Mouse (Mus musculus) intestine, embryonic 16.5 days (tissue): ENCODE measurements around the gene Copb1. TPM values are rescaled to one million over a fixed set of nuclear protein-coding genes. Genes with fewer than 3 reads are reported as not detected.

Experiments
- ATAC-seq: fragments of 200-750 bp; cut with Nextera tagmentation; 2 replicates; pipeline ENCODE4 v1.8.0; 2017; ENCODE audit warnings: moderate TSS enrichment, moderate library complexity
- H3K27ac ChIP-seq: fragments of 300-500 bp; sonication (generic); 2 replicates; pipeline ENCODE4 v1.5.1; 2014; ENCODE audit warnings: mild to moderate bottlenecking, low read length
- H3K27me3 ChIP-seq: fragments of 300-500 bp; sonication (generic); replicated peaks from 2 replicates; pipeline ENCODE4 v1.6.1; 2014; ENCODE audit warnings: low read length, control low read depth, mixed read lengths; ENCODE audit not compliant: control insufficient read depth, insufficient read depth
- H3K36me3 ChIP-seq: fragments of 300-500 bp; sonication (generic); 2 replicates; pipeline ENCODE4 v1.6.1; 2014; ENCODE audit warnings: low read length, control low read depth; ENCODE audit not compliant: control insufficient read depth, insufficient read depth
- H3K4me1 ChIP-seq: fragments of 300-500 bp; sonication (generic); 2 replicates; pipeline ENCODE4 v1.6.1; 2014; ENCODE audit warnings: low read length, control low read depth, mixed read lengths; ENCODE audit not compliant: control insufficient read depth, insufficient read depth
- H3K4me2 ChIP-seq: fragments of 300-500 bp; sonication (generic); 2 replicates; pipeline ENCODE4 v1.6.1; 2014; ENCODE audit warnings: low read depth, low read length, control low read depth
- H3K4me3 ChIP-seq: fragments of 300-500 bp; sonication (generic); 2 replicates; pipeline ENCODE4 v1.5.1; 2014; ENCODE audit warnings: mild to moderate bottlenecking, low read length
- H3K9ac ChIP-seq: fragments of 300-500 bp; sonication (generic); 2 replicates; pipeline ENCODE4 v1.6.1; 2014; ENCODE audit warnings: low read depth, low read length
- H3K9me3 ChIP-seq: fragments of 300-500 bp; sonication (generic); 2 replicates; pipeline ENCODE4 v1.6.1; 2016; ENCODE audit warnings: low read length, control low read depth; ENCODE audit not compliant: control insufficient read depth
- WGBS: fragments of 180-500 bp; shearing (Covaris S2); extraction: QIAGEN DNeasy Blood & Tissue Kit; methylation state at CpG from one replicate; pipeline ENCODE4 v1.1.7; 2014; 5-methylcytosine and 5-hydroxymethylcytosine counted together
- polyA plus RNA-seq: library from polyadenylated mRNA; unstranded; fragments of >200 nt; fragmentation: Nextera tagmentation; extraction: Ambion mirVana; gene quantifications from 2 replicates; pipeline ENCODE4 v1.2.1, GENCODE M21; 2015

The Copb1 gene
- polyA plus RNA-seq, 1 experiment from 2014 or later, result 123 TPM

DNA sequence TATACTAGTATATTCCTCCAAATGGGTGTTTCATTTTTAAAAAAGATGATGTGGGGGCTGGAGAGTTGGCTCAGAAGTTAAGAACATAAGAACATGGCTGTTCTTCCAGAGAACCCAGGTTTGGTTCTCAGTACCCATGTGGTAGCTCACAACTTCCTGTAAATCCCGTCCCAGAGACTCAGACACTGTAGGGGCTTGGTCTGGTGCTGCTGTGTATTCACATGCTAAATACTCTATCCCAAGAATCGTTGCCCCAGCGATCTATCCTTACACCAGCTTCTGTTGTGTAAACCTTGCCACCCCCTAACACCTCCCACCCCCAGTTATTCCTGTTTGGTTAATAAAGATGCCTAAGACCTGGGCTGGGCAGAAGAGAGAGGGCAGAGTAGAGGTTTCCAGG is 61.9 kb downstream of the Copb1 start:
- WGBS, result 59% methylated on average over 3 of the region's 3 CpGs

DNA sequence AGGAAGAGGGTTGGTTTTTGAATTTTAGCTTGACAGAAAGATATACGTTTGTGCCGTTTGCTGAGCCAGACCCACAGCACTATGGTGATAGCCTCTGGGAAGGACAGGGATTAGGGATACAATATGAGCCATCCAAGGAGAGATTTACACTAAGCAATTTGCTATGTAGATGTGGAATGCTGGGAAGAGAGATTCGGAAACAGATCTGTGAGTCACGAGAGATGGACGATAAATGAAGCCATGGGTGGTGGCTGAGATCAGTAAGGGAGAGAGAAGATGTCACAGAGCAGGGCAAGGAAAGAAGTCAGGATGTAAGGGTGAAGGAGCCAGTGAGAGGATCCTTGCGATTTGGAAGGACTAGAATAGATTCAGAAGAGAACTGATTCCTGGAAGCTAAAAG is 71.1 kb downstream of the Copb1 start:
- WGBS, result 61% methylated on average over 6 of the region's 6 CpGs

More for the DNA sequence above, 61.9 kb downstream of the Copb1 start:
- Histone ChIP-seq H3K27ac (no peak overlapping the region), H3K4me3 (no peak overlapping the region), H3K9me3 (no peaks in the 10 kb centered on the region), H3K4me2 (no peak overlapping the region), H3K36me3 (no peaks in the 10 kb centered on the region), H3K4me1 (no peaks in the 10 kb centered on the region), H3K9ac (no peak overlapping the region), H3K27me3 (no peaks in the 10 kb centered on the region)
- no peak for ATAC-seq

DNA sequence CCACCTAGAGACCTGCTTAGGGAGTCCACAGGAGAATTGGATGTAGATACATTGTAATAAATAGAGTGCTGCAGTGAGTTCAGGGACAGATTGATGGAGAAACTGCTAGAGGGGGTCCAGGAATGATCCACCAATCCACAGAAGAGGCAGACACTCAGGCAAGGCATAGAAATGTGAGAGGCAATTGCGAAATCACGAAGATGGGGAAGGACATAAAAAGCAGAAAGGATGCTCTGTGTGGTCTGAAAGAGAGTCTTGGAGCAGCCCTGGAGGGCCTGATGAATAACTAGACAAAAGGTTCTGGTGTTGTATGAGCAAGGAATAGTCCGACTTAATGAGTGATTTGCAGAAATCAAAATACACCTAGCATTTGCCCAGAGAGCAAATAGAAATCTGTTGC is 71.8 kb downstream of the Copb1 start:
- H3K27ac ChIP-seq, result no peak overlapping the region
- H3K27me3 ChIP-seq, result no peaks in the 10 kb centered on the region
- no peaks in the 10 kb centered on the region for H3K36me3 ChIP-seq
- H3K4me1 ChIP-seq, result peaks cover 11% of the 10 kb centered on the region
- WGBS, result 78% methylated on average over 3 of the region's 3 CpGs
- H3K9ac ChIP-seq, result no peak overlapping the region
- H3K9me3 ChIP-seq, result no peaks in the 10 kb centered on the region
- no peak overlapping the region for H3K4me3 ChIP-seq
- no peak for ATAC-seq
- H3K4me2 ChIP-seq, result no peak overlapping the region

More for the DNA sequence above, 71.1 kb downstream of the Copb1 start:
- no peak overlapping the region for H3K4me2 ChIP-seq
- no peaks in the 10 kb centered on the region for H3K27me3 ChIP-seq
- no peaks in the 10 kb centered on the region for H3K36me3 ChIP-seq
- H3K27ac ChIP-seq, result no peak overlapping the region
- peaks cover 11% of the 10 kb centered on the region for H3K4me1 ChIP-seq
- no peak overlapping the region for H3K4me3 ChIP-seq
- no peak for ATAC-seq
- H3K9ac ChIP-seq, result no peak overlapping the region
- H3K9me3 ChIP-seq, result no peaks in the 10 kb centered on the region

DNA sequence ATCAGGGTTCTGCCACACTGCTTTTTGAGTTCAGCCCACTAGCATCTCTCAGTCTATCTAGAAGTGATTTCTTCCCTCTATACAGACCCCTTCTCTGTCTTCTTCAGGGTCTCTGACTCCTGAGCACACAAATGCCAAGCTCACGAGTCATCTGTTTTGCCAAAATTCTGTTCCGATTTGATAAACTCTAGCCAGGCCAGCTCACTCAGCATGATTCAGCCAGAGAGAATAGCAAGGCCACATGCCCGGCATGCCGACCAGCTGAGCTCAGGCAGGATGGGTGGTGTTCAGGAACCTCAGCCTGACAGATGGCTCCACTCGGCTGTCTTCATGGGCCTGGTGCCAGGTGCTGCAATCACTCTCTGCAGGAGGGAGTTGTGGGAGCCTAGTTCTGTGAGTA is 73.1 kb downstream of the Copb1 start:
- Histone ChIP-seq H3K4me2 (no peak overlapping the region), H3K4me1 (peaks cover 11% of the 10 kb centered on the region), H3K9ac (0 out of 2 replicates have a peak overlapping the region, but pooled peaks have one; percentile 11), H3K36me3 (no peaks in the 10 kb centered on the region), H3K4me3 (no peak overlapping the region), H3K27me3 (no peaks in the 10 kb centered on the region), H3K27ac (peak overlapping the region; percentile 48; the same call in 1 of the 2 replicates), H3K9me3 (no peaks in the 10 kb centered on the region)
- peak; percentile 89 for ATAC-seq
- 20% methylated on average over 5 of the region's 5 CpGs for WGBS

DNA sequence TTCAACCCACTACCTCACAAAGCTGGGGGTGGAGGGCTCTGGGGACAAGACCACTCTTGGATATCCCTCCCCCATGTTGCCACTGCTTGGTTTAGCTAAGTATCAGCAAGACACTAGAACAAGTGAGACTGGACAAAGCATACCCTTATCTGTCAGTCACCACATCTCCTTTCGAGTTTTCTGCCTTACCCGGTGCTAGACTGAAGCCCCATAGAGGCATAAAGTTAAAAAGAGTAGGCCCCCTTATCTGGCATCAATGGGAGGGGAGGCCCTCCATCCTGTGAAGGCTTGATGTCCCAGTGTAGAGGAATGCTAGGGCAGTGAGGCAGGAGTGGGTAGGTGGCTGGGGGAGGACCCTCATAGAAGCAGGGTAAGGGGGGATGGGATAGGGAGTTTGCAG is 77.9 kb downstream of the Copb1 start:
- no peaks in the 10 kb centered on the region for H3K36me3 ChIP-seq
- no peaks in the 10 kb centered on the region for H3K27me3 ChIP-seq
- H3K4me1 ChIP-seq, result peaks cover 8% of the 10 kb centered on the region
- no peak overlapping the region for H3K9ac ChIP-seq
- WGBS, result 78% methylated on average over 2 of the region's 2 CpGs
- no peak overlapping the region for H3K4me2 ChIP-seq
- H3K4me3 ChIP-seq, result no peak overlapping the region
- H3K9me3 ChIP-seq, result no peaks in the 10 kb centered on the region
- no peak for ATAC-seq
- H3K27ac ChIP-seq, result no peak overlapping the region

DNA sequence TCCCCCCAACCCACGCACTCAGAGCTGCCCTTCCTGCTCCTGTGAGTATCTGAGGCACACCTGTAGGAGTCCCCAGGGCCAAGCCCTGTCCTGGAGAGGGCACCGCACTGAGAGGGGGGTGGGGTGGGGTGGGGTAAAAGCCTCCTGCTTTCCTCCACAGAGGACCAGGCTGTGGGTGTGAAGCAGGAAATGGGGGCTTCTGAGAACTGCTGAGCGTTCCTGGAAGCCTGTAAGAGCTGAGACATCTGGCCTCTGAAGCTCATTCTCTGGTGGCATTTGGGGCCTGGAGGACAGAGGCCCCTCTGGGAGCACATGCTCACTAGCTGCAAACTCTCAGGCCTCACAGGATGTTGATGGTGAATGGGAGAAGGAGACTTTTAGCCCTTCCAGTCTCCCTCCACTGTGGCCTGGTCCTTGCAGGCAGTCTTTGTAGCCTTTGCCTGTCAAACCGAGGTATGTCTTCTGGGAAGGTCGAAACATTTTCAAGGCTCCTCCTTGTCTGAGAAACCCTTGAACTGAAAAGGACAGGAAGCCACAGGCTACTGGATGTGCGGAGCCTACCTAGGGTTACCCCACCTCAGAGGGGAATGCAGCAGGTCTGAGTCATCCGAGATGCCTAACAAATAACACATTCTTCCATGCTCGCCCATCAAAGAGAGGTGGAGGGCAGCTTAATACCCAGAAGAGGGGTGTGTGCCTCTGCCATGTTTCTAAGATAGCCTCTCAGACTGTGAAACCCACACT is 83.0 kb downstream of the Copb1 start:
- Histone ChIP-seq H3K27me3 (no peaks in the 10 kb centered on the region), H3K36me3 (no peaks in the 10 kb centered on the region), H3K27ac (peak overlapping the region; percentile 37; the same call in 1 of the 2 replicates), H3K9me3 (no peaks in the 10 kb centered on the region), H3K4me1 (peaks cover 8% of the 10 kb centered on the region), H3K4me2 (no peak overlapping the region), H3K4me3 (no peak overlapping the region), H3K9ac (no peak overlapping the region)
- 38% methylated on average over 8 of the region's 8 CpGs for WGBS
- ATAC-seq, result peak; percentile 59

DNA sequence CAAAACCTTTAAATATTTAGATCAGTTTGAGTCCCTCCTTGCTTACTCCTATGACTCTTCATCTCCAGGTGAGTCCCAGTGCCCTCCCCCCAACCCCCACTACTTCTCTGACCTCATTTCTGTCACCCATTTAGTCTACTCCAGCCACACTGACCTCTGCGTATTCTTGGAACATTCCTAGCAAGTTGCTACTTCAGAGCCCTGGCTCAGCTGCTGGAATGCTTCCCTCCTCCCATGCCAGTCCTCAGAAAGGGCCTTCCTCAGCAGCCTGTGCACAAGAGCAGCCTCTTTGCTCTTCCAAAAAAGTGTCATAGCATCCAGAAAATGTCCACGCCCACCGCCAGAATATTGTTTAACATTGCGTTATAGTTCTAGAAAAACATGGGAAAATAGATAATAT is 84.5 kb downstream of the Copb1 start:
- no peaks in the 10 kb centered on the region for H3K9me3 ChIP-seq
- no peak overlapping the region for H3K27ac ChIP-seq
- no peak overlapping the region for H3K4me2 ChIP-seq
- H3K4me1 ChIP-seq, result peaks cover 8% of the 10 kb centered on the region
- H3K9ac ChIP-seq, result no peak overlapping the region
- ATAC-seq, result no peak
- 86% methylated on average over 4 of the region's 4 CpGs for WGBS
- H3K4me3 ChIP-seq, result no peak overlapping the region
- no peaks in the 10 kb centered on the region for H3K27me3 ChIP-seq
- H3K36me3 ChIP-seq, result no peaks in the 10 kb centered on the region

DNA sequence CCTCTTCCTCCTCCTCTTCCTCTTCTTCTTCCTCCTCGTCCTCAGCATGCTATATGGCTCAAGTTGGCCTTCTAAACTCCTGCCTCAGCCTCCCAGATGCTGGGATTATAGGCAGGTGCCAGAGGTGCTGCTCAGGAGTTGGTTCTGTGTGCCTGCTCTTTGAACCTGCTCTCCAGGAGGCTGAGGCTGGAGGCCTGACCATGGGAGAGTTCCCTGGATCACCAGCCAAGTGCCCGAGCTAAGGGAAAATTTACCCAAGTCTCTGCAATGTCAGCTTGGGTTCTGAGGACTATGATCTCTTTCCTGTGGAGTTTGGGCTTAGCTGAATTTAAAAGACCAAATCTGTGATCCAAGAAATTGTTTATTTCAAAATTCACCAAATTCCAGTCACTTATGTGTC is 85.1 kb downstream of the Copb1 start:
- Histone ChIP-seq H3K9me3 (no peaks in the 10 kb centered on the region), H3K36me3 (no peaks in the 10 kb centered on the region), H3K9ac (no peak overlapping the region), H3K27ac (no peak overlapping the region), H3K4me2 (no peak overlapping the region), H3K4me1 (peaks cover 8% of the 10 kb centered on the region), H3K27me3 (no peaks in the 10 kb centered on the region), H3K4me3 (no peak overlapping the region)
- ATAC-seq, result no peak
- 78% methylated on average over 2 of the region's 2 CpGs for WGBS
